Mouse (Mus musculus) liver, postnatal 0 days (tissue): Measurements from ENCODE around the gene Foxo3. TPM values are rescaled to one million over a fixed set of nuclear protein-coding genes. Genes with fewer than 3 reads are reported as not detected.

Experiments
- ATAC-seq: fragments of 200-750 bp; cut with Nextera tagmentation; 2 replicates; pipeline ENCODE4 v1.8.0; 2017; ENCODE audit warnings: mild to moderate bottlenecking, moderate library complexity
- DNase-seq: peaks from one replicate; pipeline ENCODE4 v3.0.0-alpha.2; 2016
- H3K27ac ChIP-seq: fragments of 300-500 bp; sonication (generic); 2 replicates; pipeline ENCODE4 v1.5.1; 2014; ENCODE audit warnings: antibody characterized with exemption, moderate library complexity, mild to moderate bottlenecking, low read depth
- H3K27me3 ChIP-seq: fragments of 300-500 bp; sonication (generic); 2 replicates; pipeline ENCODE4 v1.6.1; 2014; ENCODE audit warnings: low read length, control low read depth, mixed read lengths; ENCODE audit not compliant: insufficient read depth
- H3K36me3 ChIP-seq: fragments of 300-500 bp; sonication (generic); replicated peaks from 2 replicates; pipeline ENCODE4 v1.6.1; 2014; ENCODE audit warnings: mild to moderate bottlenecking, control low read depth, low read length, moderate library complexity, mixed read lengths; ENCODE audit not compliant: insufficient read depth
- H3K4me1 ChIP-seq: fragments of 300-500 bp; sonication (generic); 2 replicates; pipeline ENCODE4 v1.6.1; 2014; ENCODE audit warnings: antibody characterized with exemption, mild to moderate bottlenecking, control low read depth; ENCODE audit not compliant: insufficient read depth
- H3K4me2 ChIP-seq: fragments of 300-500 bp; sonication (generic); 2 replicates; pipeline ENCODE4 v1.6.1; 2014; ENCODE audit warnings: low read depth, mild to moderate bottlenecking, low read length, moderate library complexity, mixed read lengths
- H3K4me3 ChIP-seq: fragments of 300-500 bp; sonication (generic); 2 replicates; pipeline ENCODE4 v1.5.1; 2014; ENCODE audit warnings: low read depth, low read length
- H3K9ac ChIP-seq: fragments of 300-500 bp; sonication (generic); replicated peaks from 2 replicates; pipeline ENCODE4 v1.6.1; 2014; ENCODE audit warnings: mild to moderate bottlenecking, moderate library complexity
- H3K9me3 ChIP-seq: fragments of 300-500 bp; sonication (generic); 2 replicates; pipeline ENCODE4 v1.6.1; 2016; ENCODE audit warnings: mild to moderate bottlenecking, control low read depth, low read length, mixed read lengths
- CTCF ChIP-seq: sonication (generic); IDR thresholded peaks from 2 replicates; pipeline ENCODE4 v1.5.1; 2016; ENCODE audit warnings: antibody characterized with exemption, low read depth
- EP300 ChIP-seq: IDR thresholded peaks from 2 replicates; pipeline ENCODE4 v1.6.1; 2016; ENCODE audit warnings: antibody characterized with exemption, low read depth, mild to moderate bottlenecking
- WGBS: fragments of 180-500 bp; shearing (Covaris S2); extraction: QIAGEN DNeasy Blood & Tissue Kit; methylation state at CpG from one replicate; pipeline ENCODE4 v1.1.7; 2014; ENCODE audit not compliant: insufficient replicate concordance; 5-methylcytosine and 5-hydroxymethylcytosine counted together
- polyA plus RNA-seq: library from polyadenylated mRNA; unstranded; fragments of >200 nt; fragmentation: Nextera tagmentation; extraction: Ambion mirVana; gene quantifications from 2 replicates; pipeline ENCODE4 v1.2.1, GENCODE M21; 2015

The Foxo3 gene
- polyA plus RNA-seq, 1 experiment from 2014 or later: 8.4 TPM

DNA sequence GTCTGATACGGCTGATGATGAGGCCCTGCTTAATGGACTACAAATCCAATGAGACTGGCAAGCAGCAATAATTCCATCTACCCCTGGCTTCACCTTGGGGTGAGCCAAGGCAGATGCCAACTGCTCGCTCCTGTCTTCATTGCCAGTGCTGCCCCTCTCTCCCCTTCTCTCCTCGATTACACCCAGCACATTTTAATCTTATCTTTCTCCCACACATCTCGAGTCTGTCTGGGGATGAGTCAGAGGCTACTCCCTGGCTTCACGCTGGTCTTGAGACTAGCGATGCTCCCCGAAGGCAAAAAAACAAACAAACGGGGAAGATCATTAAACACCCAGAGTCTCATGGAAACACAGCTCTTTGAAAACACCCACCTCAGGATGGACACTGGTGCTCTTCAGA lies 16.0 kb downstream of the Foxo3 start:
- H3K9ac ChIP-seq: peak overlapping the region; percentile 57
- no peak for DNase-seq
- H3K27me3 ChIP-seq: no peaks in the 10 kb centered on the region
- H3K4me2 ChIP-seq: peak overlapping the region; percentile 63
- peak; percentile 68 for ATAC-seq
- H3K27ac ChIP-seq: peak overlapping the region; percentile 83
- H3K4me3 ChIP-seq: peak overlapping the region; percentile 18; the same call in 1 of the 2 replicates
- whole genome bisulfite sequencing: 46% methylated on average over 8 of the region's 8 CpGs
- peaks cover 61% of the 10 kb centered on the region for H3K4me1 ChIP-seq
- H3K36me3 ChIP-seq: peaks cover 71% of the 10 kb centered on the region
- no peaks in the 10 kb centered on the region for H3K9me3 ChIP-seq
- TF ChIP-seq CTCF (no peak), EP300 (peak; percentile 98)

- Histone ChIP-seq H3K4me1 (peaks cover 57% of the 10 kb centered on the region), H3K4me3 (no peak overlapping the region), H3K4me2 (no peak overlapping the region; the same call in 1 of the 2 replicates), H3K27me3 (no peaks in the 10 kb centered on the region), H3K36me3 (peaks cover 69% of the 10 kb centered on the region), H3K9me3 (no peaks in the 10 kb centered on the region), H3K27ac (peak overlapping the region; percentile 83), H3K9ac (no peak overlapping the region)
- DNase-seq: no peak
- ATAC-seq: no peak
- TF ChIP-seq EP300 (no peak), CTCF (no peak)
- 74% methylated on average over 4 of the region's 4 CpGs for WGBS
Measured at GRCm38 (mm10) chr10:42259602-42260001, 17.0 kb downstream of the Foxo3 start.

DNA sequence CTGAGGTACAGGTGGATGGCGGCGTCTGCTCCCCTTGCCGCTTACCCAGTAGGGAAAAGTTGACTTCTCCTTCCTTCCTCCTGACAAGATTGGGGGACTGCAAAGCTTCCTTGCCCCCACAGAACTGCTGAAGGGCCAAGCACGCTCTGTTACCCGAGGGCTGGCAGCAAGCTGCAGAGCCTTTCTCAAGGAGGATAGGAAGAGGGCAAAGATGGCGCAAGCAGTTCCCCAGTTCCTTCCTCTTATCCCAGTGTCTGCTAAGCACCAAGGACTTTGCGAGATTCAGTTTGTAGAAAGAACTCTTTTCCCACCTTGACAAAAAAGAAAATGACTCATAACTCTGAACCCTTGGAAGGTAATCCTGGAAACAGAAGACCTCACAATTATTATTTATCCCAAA lies 18.6 kb downstream of the Foxo3 start:
- H3K27ac ChIP-seq: 0 out of 2 replicates have a peak overlapping the region, but pooled peaks have one; percentile 1
- H3K27me3 ChIP-seq: no peaks in the 10 kb centered on the region
- no peaks in the 10 kb centered on the region for H3K9me3 ChIP-seq
- H3K4me2 ChIP-seq: no peak overlapping the region; the same call in 1 of the 2 replicates
- no peak overlapping the region for H3K4me3 ChIP-seq
- H3K9ac ChIP-seq: no peak overlapping the region
- peaks cover 74% of the 10 kb centered on the region for H3K36me3 ChIP-seq
- no peak for ATAC-seq
- no peak for DNase-seq
- 87% methylated on average over 7 of the region's 7 CpGs for WGBS
- H3K4me1 ChIP-seq: peaks cover 57% of the 10 kb centered on the region
- TF ChIP-seq CTCF: no peak
- no peak for TF ChIP-seq EP300

GRCm38 (mm10) chr10:42254788-42255187 lies 21.8 kb downstream of the Foxo3 start:
- Histone ChIP-seq H3K4me2 (no peak overlapping the region), H3K4me1 (peaks cover 56% of the 10 kb centered on the region), H3K27me3 (no peaks in the 10 kb centered on the region), H3K9me3 (no peaks in the 10 kb centered on the region), H3K4me3 (no peak overlapping the region), H3K9ac (no peak overlapping the region), H3K27ac (0 out of 2 replicates have a peak overlapping the region, but pooled peaks have one; percentile 13), H3K36me3 (peaks cover 58% of the 10 kb centered on the region)
- WGBS: 82% methylated on average over 5 of the region's 5 CpGs
- DNase-seq (no peak), ATAC-seq (no peak)
- TF ChIP-seq EP300 (no peak), CTCF (no peak)

GRCm38 (mm10) chr10:42251749-42252323 lies 24.7 kb downstream of the Foxo3 start:
- peak overlapping the region; percentile 82 for H3K27ac ChIP-seq
- H3K9ac ChIP-seq: peak overlapping the region; percentile 36
- DNase-seq (peak; percentile 16), ATAC-seq (no peak)
- H3K9me3 ChIP-seq: no peaks in the 10 kb centered on the region
- WGBS: 57% methylated on average over 8 of the region's 8 CpGs
- H3K4me3 ChIP-seq: no peak overlapping the region
- peaks cover 76% of the 10 kb centered on the region for H3K4me1 ChIP-seq
- peaks cover 32% of the 10 kb centered on the region for H3K36me3 ChIP-seq
- no peaks in the 10 kb centered on the region for H3K27me3 ChIP-seq
- TF ChIP-seq CTCF (no peak), EP300 (no peak)
- H3K4me2 ChIP-seq: peak overlapping the region; percentile 48

GRCm38 (mm10) chr10:42251203-42251602 lies 25.4 kb downstream of the Foxo3 start:
- no peaks in the 10 kb centered on the region for H3K27me3 ChIP-seq
- TF ChIP-seq CTCF (no peak), EP300 (peak; percentile 79)
- no peaks in the 10 kb centered on the region for H3K9me3 ChIP-seq
- H3K9ac ChIP-seq: peak overlapping the region; percentile 36
- WGBS: 53% methylated on average over 7 of the region's 7 CpGs
- ATAC-seq (peak; percentile 55), DNase-seq (peak; percentile 49)
- peaks cover 28% of the 10 kb centered on the region for H3K36me3 ChIP-seq
- no peak overlapping the region for H3K4me3 ChIP-seq
- peaks cover 79% of the 10 kb centered on the region for H3K4me1 ChIP-seq
- H3K4me2 ChIP-seq: peak overlapping the region; percentile 48
- H3K27ac ChIP-seq: peak overlapping the region; percentile 82
